Mouse (Mus musculus) CH12.LX (cell line): Measurements from ENCODE around the gene Zfp770. TPM values are rescaled to one million over a fixed set of nuclear protein-coding genes. Genes with fewer than 3 reads are reported as not detected.

ENCODE experiments used
- DNase-seq: peaks from one replicate; pipeline ENCODE4 v3.0.0-alpha.2; 2013; ENCODE audit errors: extremely low read depth
- H3K27ac ChIP-seq: 2 replicates; pipeline ENCODE4 v1.5.1; 2012; ENCODE audit warnings: low read depth, mild to moderate bottlenecking, control low read depth, moderate library complexity; ENCODE audit not compliant: insufficient read depth
- H3K27me3 ChIP-seq: replicated peaks from 2 replicates; pipeline ENCODE3; 2012; ENCODE audit warnings: inconsistent platforms
- H3K36me3 ChIP-seq, 2 experiments: replicated peaks in 1 of 2; 2 replicates each; pipeline versions ENCODE3 to v1.6.1; 2012; ENCODE audit warnings: inconsistent platforms in 1 of 2, low read length in 1 of 2, mild to moderate bottlenecking in 1 of 2, mixed read lengths in 1 of 2, moderate library complexity in 1 of 2; ENCODE audit not compliant: control insufficient read depth in 1 of 2, insufficient read depth in 1 of 2
- H3K4me1 ChIP-seq, 2 experiments: 2 replicates each; pipeline ENCODE4 v1.6.1; 2012; ENCODE audit warnings: inconsistent platforms in 1 of 2, moderate library complexity in 1 of 2; ENCODE audit not compliant: insufficient read depth in 2 of 2, control insufficient read depth in 1 of 2
- H3K4me2 ChIP-seq: 2 replicates; pipeline ENCODE4 v1.6.1; 2012; ENCODE audit warnings: low read depth, mild to moderate bottlenecking, control low read depth; ENCODE audit not compliant: poor library complexity, insufficient read depth, severe bottlenecking
- H3K4me3 ChIP-seq, 3 experiments: fragments of 150-350 bp in 1 of 3; sonication (generic) in 1 of 3; replicated peaks in 1 of 3; 2 replicates each; pipeline versions ENCODE3 to v1.5.1; 2011 to 2012; ENCODE audit warnings: low read depth in 2 of 3, low read length in 2 of 3, mild to moderate bottlenecking in 2 of 3, moderate library complexity in 2 of 3, control low read depth in 1 of 3, improper control_type of control experiment in 1 of 3, inconsistent platforms in 1 of 3, mixed read lengths in 1 of 3; ENCODE audit not compliant: poor library complexity in 1 of 3
- H3K79me2 ChIP-seq: replicated peaks from 2 replicates; pipeline ENCODE4 v1.6.1; 2012; ENCODE audit warnings: mild to moderate bottlenecking, moderate library complexity; ENCODE audit not compliant: control insufficient read depth, poor library complexity, insufficient read depth, severe bottlenecking; ENCODE audit errors: extremely low read depth
- H3K9ac ChIP-seq: 2 replicates; pipeline ENCODE4 v1.6.1; 2012; ENCODE audit warnings: low read depth, mild to moderate bottlenecking, control low read depth, moderate library complexity; ENCODE audit not compliant: insufficient read depth
- H3K9me3 ChIP-seq: replicated peaks from 2 replicates; pipeline ENCODE3; 2012; ENCODE audit warnings: low read length, inconsistent platforms, mixed read lengths
- BHLHE40 ChIP-seq: IDR thresholded peaks from 2 replicates; pipeline ENCODE4 v1.6.1; 2011; ENCODE audit warnings: mild to moderate bottlenecking, low read depth, low read length, improper control_type of control experiment
- CHD1 ChIP-seq: IDR thresholded peaks from 2 replicates; pipeline ENCODE4 v1.6.1; 2012; ENCODE audit warnings: low read depth, low read length, improper control_type of control experiment, inconsistent platforms
- CHD2 ChIP-seq: IDR thresholded peaks from 2 replicates; pipeline ENCODE4 v1.6.1; 2011; ENCODE audit warnings: low read length, improper control_type of control experiment
- CTCF ChIP-seq, 2 experiments: IDR thresholded peaks in 1 of 2; conservative IDR thresholded peaks in 1 of 2; 2 replicates each; pipeline ENCODE4 v1.5.1; 2011 to 2012; ENCODE audit warnings: low read depth in 2 of 2, low read length in 2 of 2, improper control_type of control experiment in 1 of 2, inconsistent platforms in 1 of 2, mild to moderate bottlenecking in 1 of 2, moderate library complexity in 1 of 2
- E2F4 ChIP-seq: IDR thresholded peaks from 2 replicates; pipeline ENCODE4 v1.6.1; 2011; ENCODE audit warnings: low read depth, low read length, improper control_type of control experiment; ENCODE audit not compliant: insufficient replicate concordance
- ELF1 ChIP-seq: IDR thresholded peaks from 2 replicates; pipeline ENCODE4 v1.6.1; 2014; ENCODE audit warnings: low read depth, mild to moderate bottlenecking, inconsistent platforms, low read length, improper control_type of control experiment
- JUN ChIP-seq: IDR thresholded peaks from 2 replicates; pipeline ENCODE4 v1.6.1; 2011; ENCODE audit warnings: low read depth, mild to moderate bottlenecking, low read length, improper control_type of control experiment, moderate library complexity; ENCODE audit not compliant: insufficient read depth
- JUND ChIP-seq: conservative IDR thresholded peaks from 2 replicates; pipeline ENCODE4 v1.6.1; 2011; ENCODE audit warnings: low read depth, low read length, improper control_type of control experiment
- KAT2A ChIP-seq: IDR thresholded peaks from 2 replicates; pipeline ENCODE4 v1.6.1; 2012; ENCODE audit warnings: low read length, improper control_type of control experiment, inconsistent platforms; ENCODE audit not compliant: insufficient replicate concordance
- MAFK ChIP-seq: IDR thresholded peaks from 2 replicates; pipeline ENCODE4 v1.6.1; 2011; ENCODE audit warnings: low read length, improper control_type of control experiment; ENCODE audit not compliant: insufficient replicate concordance
- MAX ChIP-seq: IDR thresholded peaks from 2 replicates; pipeline ENCODE4 v1.6.1; 2011; ENCODE audit warnings: low read length, improper control_type of control experiment
- MEF2A ChIP-seq: IDR thresholded peaks from 2 replicates; pipeline ENCODE4 v1.6.1; 2014; ENCODE audit warnings: low read depth, mild to moderate bottlenecking, inconsistent platforms, low read length, improper control_type of control experiment, borderline replicate concordance
- MXI1 ChIP-seq: IDR thresholded peaks from 2 replicates; pipeline ENCODE4 v1.6.1; 2011; ENCODE audit warnings: mild to moderate bottlenecking, low read depth, low read length, improper control_type of control experiment
- NRF1 ChIP-seq: IDR thresholded peaks from 2 replicates; pipeline ENCODE4 v1.6.1; 2014; ENCODE audit warnings: low read depth, mild to moderate bottlenecking, inconsistent platforms, low read length, improper control_type of control experiment, moderate library complexity
- POLR2AphosphoS2 ChIP-seq: IDR thresholded peaks from 2 replicates; pipeline ENCODE4 v1.6.1; 2011; ENCODE audit warnings: low read depth, low read length, improper control_type of control experiment
- RAD21 ChIP-seq: IDR thresholded peaks from 2 replicates; pipeline ENCODE4 v1.6.1; 2011; ENCODE audit warnings: low read depth, mild to moderate bottlenecking, low read length, improper control_type of control experiment, moderate library complexity
- SIN3A ChIP-seq: IDR thresholded peaks from 2 replicates; pipeline ENCODE4 v1.6.1; 2012; ENCODE audit warnings: low read length, improper control_type of control experiment, inconsistent platforms
- SMC3 ChIP-seq: IDR thresholded peaks from 2 replicates; pipeline ENCODE4 v1.6.1; 2011; ENCODE audit warnings: low read depth, low read length, improper control_type of control experiment
- TBP ChIP-seq: conservative IDR thresholded peaks from 2 replicates; pipeline ENCODE4 v1.6.1; 2011; ENCODE audit warnings: low read depth, low read length, improper control_type of control experiment
- UBTF ChIP-seq: IDR thresholded peaks from 2 replicates; pipeline ENCODE4 v1.6.1; 2012; ENCODE audit warnings: low read depth, mild to moderate bottlenecking, inconsistent platforms, low read length, improper control_type of control experiment, moderate library complexity
- USF1 ChIP-seq: IDR thresholded peaks from 2 replicates; pipeline ENCODE4 v1.6.1; 2014; ENCODE audit warnings: low read depth, mild to moderate bottlenecking, inconsistent platforms, low read length, improper control_type of control experiment
- USF2 ChIP-seq: conservative IDR thresholded peaks from 2 replicates; pipeline ENCODE4 v1.6.1; 2011; ENCODE audit warnings: low read depth, low read length, improper control_type of control experiment
- ZKSCAN1 ChIP-seq: IDR thresholded peaks from 2 replicates; pipeline ENCODE4 v1.6.1; 2012; ENCODE audit warnings: low read depth, inconsistent platforms, low read length, improper control_type of control experiment, borderline replicate concordance
- ZMIZ1 ChIP-seq: IDR thresholded peaks from 2 replicates; pipeline ENCODE4 v1.6.1; 2012; ENCODE audit warnings: low read depth, mild to moderate bottlenecking, inconsistent platforms, low read length, improper control_type of control experiment
- dilution Hi-C: fragments of 300-500 bp; cut with MboI; formaldehyde crosslinking; loops from 2 replicates; pipeline ENCODE4 v1.14.3; 2020; ENCODE audit warnings: low sequenced_read_pairs; ENCODE audit not compliant: extremely low pct_unique_long_range_greater_than_20kb, extremely low pct_ligation_motif_present
- in situ Hi-C: fragments of 300-500 bp; cut with MboI; formaldehyde crosslinking; loops from 3 replicates; pipeline ENCODE4 v1.14.3; 2019; ENCODE audit warnings: low sequenced_read_pairs, low pct_ligation_motif_present, low pct_unique_long_range_greater_than_20kb, mixed read lengths
- polyA plus RNA-seq: library from polyadenylated mRNA; unstranded; fragments of >175 nt; gene quantifications from 2 replicates; pipeline ENCODE4 v1.2.1, GENCODE M21; 2012; ENCODE audit warnings: low read depth; ENCODE audit not compliant: insufficient read length
- total RNA-seq, 2 experiments: library from RNA; depleted of rRNA; stranded (reverse); fragments of 300-350 nt in 1 of 2; fragments of >200 nt in 1 of 2; gene quantifications; 2 replicates each; pipeline ENCODE4 v1.2.3; 2012 to 2014

The Zfp770 gene
- total and polyA plus RNA-seq, 3 experiments, result 4.6 to 12.3 (median 9.9) TPM

DNA sequence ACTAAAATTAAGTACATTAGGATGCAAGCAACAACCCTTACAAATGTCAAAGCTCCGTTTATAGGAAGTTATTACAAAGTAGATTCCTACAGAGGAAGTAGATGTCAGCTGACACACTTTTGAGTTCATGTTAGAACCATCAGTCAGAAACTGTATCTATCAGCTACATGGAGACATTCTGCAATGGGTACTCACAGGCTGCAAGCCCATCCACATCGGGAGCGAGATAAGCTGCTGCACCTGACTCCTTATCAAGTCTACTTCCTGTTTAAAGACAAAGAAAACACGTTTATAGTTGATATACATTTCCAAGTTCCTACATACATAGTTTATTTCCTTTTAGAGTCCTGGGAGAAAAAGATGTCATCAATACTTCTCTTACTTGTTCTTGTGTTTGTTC lies 43.9 kb downstream of the Zfp770 start:
- dilution Hi-C loops, result no loop called here
- no peak overlapping the region for H3K9ac ChIP-seq
- H3K27me3 ChIP-seq, result no peaks in the 10 kb centered on the region
- H3K4me1 ChIP-seq, result no peaks in the 10 kb centered on the region
- no peak for DNase-seq
- H3K79me2 ChIP-seq, result no peaks in the 10 kb centered on the region
- H3K9me3 ChIP-seq, result no peaks in the 10 kb centered on the region
- H3K4me3 ChIP-seq, result no peak overlapping the region
- in situ Hi-C loops, result no loop called here
- H3K36me3 ChIP-seq, result peaks cover 47 to 86% of the 10 kb centered on the region in 2 experiments
- no peak for TF ChIP-seq NRF1
- no peak for TF ChIP-seq SIN3A
- H3K4me2 ChIP-seq, result no peak overlapping the region
- H3K27ac ChIP-seq, result no peak overlapping the region

DNA sequence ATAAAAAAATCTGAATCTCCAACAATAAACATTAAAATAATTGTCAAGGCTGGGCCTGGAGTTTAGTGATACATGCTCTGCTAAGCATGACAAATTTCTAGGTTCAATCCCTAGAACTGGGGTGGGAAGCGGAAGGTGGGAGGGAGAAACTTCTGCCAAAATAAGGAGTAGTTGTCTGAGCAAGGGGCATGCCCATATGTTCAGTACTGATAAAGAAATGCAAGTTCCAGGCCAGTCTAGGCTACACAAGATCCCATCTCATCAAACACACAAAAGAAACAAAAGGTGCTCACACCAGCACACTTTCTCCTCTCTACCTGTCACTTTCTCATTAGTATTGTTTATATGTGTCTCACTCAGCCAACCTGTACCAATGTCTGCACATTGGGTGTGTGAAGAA lies 44.6 kb downstream of the Zfp770 start:
- no peaks in the 10 kb centered on the region for H3K27me3 ChIP-seq
- H3K4me2 ChIP-seq, result no peak overlapping the region
- in situ Hi-C loops (no loop called here), dilution Hi-C loops (no loop called here)
- no peaks in the 10 kb centered on the region for H3K4me1 ChIP-seq
- no peak overlapping the region for H3K27ac ChIP-seq
- H3K4me3 ChIP-seq, result no peak overlapping the region
- no peaks in the 10 kb centered on the region for H3K9me3 ChIP-seq
- peaks cover 42 to 83% of the 10 kb centered on the region in 2 experiments for H3K36me3 ChIP-seq
- H3K9ac ChIP-seq, result no peak overlapping the region
- H3K79me2 ChIP-seq, result no peaks in the 10 kb centered on the region
- TF ChIP-seq MXI1 (no peak), CTCF (conservative IDR thresholded peaks at IDR 0.05 in 1 of 2, IDR thresholded peaks at IDR 0.05 in 1 of 2; ENCODE audit: low read depth in 2 of 2, low read length in 2 of 2) (no peak), ELF1 (no peak), SMC3 (no peak), CHD2 (no peak), UBTF (no peak), USF2 (no peak), NRF1 (no peak), USF1 (no peak), JUN (no peak), ZMIZ1 (no peak), TBP (no peak), ZKSCAN1 (no peak), MAX (no peak)
- DNase-seq, result no peak

DNA sequence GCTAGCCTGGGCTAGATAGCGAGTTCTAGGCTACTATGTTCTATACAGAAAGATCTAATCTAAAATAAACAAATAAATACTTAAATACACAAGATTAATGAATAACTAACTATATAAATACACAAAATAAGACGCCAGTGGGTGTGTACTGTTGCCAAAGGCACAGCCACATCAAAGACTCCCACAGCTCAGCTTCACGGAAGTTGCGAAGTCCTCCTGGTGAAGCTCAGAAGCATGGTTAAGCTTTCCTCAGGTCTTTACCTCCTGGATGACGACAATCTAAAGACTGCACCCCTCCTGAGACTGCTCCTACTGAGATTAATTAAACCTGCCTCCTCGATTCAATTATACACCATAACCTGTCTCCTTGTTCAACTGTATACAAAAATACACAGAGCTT lies 48.0 kb downstream of the Zfp770 start:
- no peak for TF ChIP-seq UBTF
- TF ChIP-seq NRF1, result no peak
- TF ChIP-seq USF1, result no peak
- TF ChIP-seq JUN, result no peak
- no peak for TF ChIP-seq MAFK
- no peak for TF ChIP-seq POLR2AphosphoS2
- no peak for TF ChIP-seq KAT2A
- TF ChIP-seq RAD21, result no peak
- no peak for TF ChIP-seq JUND
- no peak for TF ChIP-seq CHD2
- no peak for TF ChIP-seq CHD1
- no peak for TF ChIP-seq MXI1
- TF ChIP-seq BHLHE40, result no peak
- no peak for TF ChIP-seq E2F4
- no peak for TF ChIP-seq SIN3A
- TF ChIP-seq MEF2A, result no peak
- H3K27ac ChIP-seq, result no peak overlapping the region
- H3K9ac ChIP-seq, result no peak overlapping the region
- dilution Hi-C loops (no loop called here), in situ Hi-C loops (no loop called here)
- H3K79me2 ChIP-seq, result no peaks in the 10 kb centered on the region
- no peak overlapping the region for H3K4me3 ChIP-seq
- H3K27me3 ChIP-seq, result no peaks in the 10 kb centered on the region
- no peak for DNase-seq
- H3K9me3 ChIP-seq, result no peaks in the 10 kb centered on the region
- no peak overlapping the region for H3K4me2 ChIP-seq
- peaks cover 56 to 85% of the 10 kb centered on the region in 2 experiments for H3K36me3 ChIP-seq
- no peaks in the 10 kb centered on the region for H3K4me1 ChIP-seq
